Mouse (Mus musculus) C2C12 (cell line): ENCODE data around the gene Hnrnpl. TPM values are rescaled to one million over a fixed set of nuclear protein-coding genes. Genes with fewer than 3 reads are reported as not detected.

Experiments used
- H3K27me3 ChIP-seq: one replicate; pipeline ENCODE4 v1.6.1; 2011; ENCODE audit not compliant: control insufficient read depth, insufficient read depth, insufficient read length
- H3K36me3 ChIP-seq: one replicate; pipeline ENCODE4 v1.6.1; 2011; ENCODE audit not compliant: control insufficient read depth, insufficient read depth
- H3K4me3 ChIP-seq: one replicate; pipeline ENCODE4 v1.5.1; 2011; ENCODE audit warnings: mild to moderate bottlenecking, control low read depth; ENCODE audit not compliant: poor library complexity, insufficient read depth, severe bottlenecking
- H3K79me2 ChIP-seq: one replicate; pipeline ENCODE4 v1.6.1; 2011; ENCODE audit not compliant: control insufficient read depth, insufficient read depth
- H3K79me3 ChIP-seq: one replicate; pipeline ENCODE4 v1.6.1; 2011; ENCODE audit warnings: low read depth, control low read depth
- H3ac ChIP-seq: one replicate; pipeline ENCODE3; 2011; ENCODE audit warnings: low read depth; ENCODE audit not compliant: control insufficient read depth, insufficient read length
- CEBPB ChIP-seq: IDR thresholded peaks from one replicate; pipeline ENCODE4 v1.6.1; 2011; ENCODE audit warnings: low read depth, mild to moderate bottlenecking, control low read depth, moderate library complexity
- CTCF ChIP-seq: IDR thresholded peaks from one replicate; pipeline ENCODE4 v1.5.1; 2011; ENCODE audit not compliant: control insufficient read depth, insufficient read depth, insufficient read length
- FOSL1 ChIP-seq: IDR thresholded peaks from one replicate; pipeline ENCODE4 v1.8.0; 2011; ENCODE audit warnings: mild to moderate bottlenecking, low read length; ENCODE audit not compliant: poor library complexity, insufficient read depth, severe bottlenecking
- MAX ChIP-seq: IDR thresholded peaks from one replicate; pipeline ENCODE4 v1.6.1; 2011; ENCODE audit warnings: mild to moderate bottlenecking, control low read depth
- MYOD1 ChIP-seq: IDR thresholded peaks from one replicate; pipeline ENCODE4 v1.6.1; 2011; ENCODE audit warnings: low read depth; ENCODE audit not compliant: control insufficient read depth, insufficient read length
- MYOG ChIP-seq: IDR thresholded peaks from one replicate; pipeline ENCODE4 v1.6.1; 2011; ENCODE audit not compliant: control insufficient read depth, insufficient read length; ENCODE audit errors: extremely low read depth
- USF1 ChIP-seq: IDR thresholded peaks from one replicate; pipeline ENCODE4 v1.6.1; 2011; ENCODE audit warnings: low read depth, mild to moderate bottlenecking, control low read depth, moderate library complexity
- polyA plus RNA-seq: library from polyadenylated mRNA; unstranded; fragments of >200 nt; fragmentation: generic; extraction: Trizol; gene quantifications from one replicate; pipeline ENCODE4 v1.2.1, GENCODE M21; 2012; ENCODE audit warnings: missing spikeins

Gene Hnrnpl
- polyA plus RNA-seq, 1 experiment = 303 TPM

DNA sequence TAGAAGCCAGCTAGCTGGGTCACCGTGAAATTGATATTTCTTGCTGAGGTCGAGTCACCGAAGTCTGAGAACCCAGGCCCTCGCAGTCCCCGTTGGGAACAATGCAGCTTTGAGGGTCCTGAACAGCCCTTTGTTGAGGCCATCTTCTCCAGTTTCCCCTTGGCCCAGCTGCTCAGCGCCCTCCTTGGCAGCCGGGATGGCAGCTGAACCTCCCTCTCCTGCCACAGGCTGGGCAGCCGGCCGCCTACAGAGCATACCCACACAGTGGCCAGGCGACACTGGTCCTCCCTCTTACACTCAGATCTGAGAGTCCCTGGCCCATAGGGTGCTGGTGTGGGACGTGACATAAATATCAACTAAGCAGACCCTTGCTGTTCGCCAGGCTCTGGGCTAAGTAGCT lies 34.2 kb upstream of the Hnrnpl start:
- Histone ChIP-seq H3K79me3 (no peaks in the 10 kb centered on the region), H3K79me2 (no peaks in the 10 kb centered on the region), H3K4me3 (no peak overlapping the region), H3K27me3 (no peaks in the 10 kb centered on the region), H3K36me3 (no peaks in the 10 kb centered on the region), H3ac (no peak overlapping the region)
- no peak for TF ChIP-seq CTCF
- TF ChIP-seq MAX = no peak
- no peak for TF ChIP-seq MYOD1
- TF ChIP-seq CEBPB = no peak
- TF ChIP-seq FOSL1 = no peak
- TF ChIP-seq USF1 = no peak
- no peak for TF ChIP-seq MYOG

GRCm38 (mm10) chr7:28775129-28775528 lies 33.2 kb upstream of the Hnrnpl start:
- no peak overlapping the region for H3K4me3 ChIP-seq
- TF ChIP-seq MYOD1 (no peak), FOSL1 (no peak), CEBPB (no peak), USF1 (no peak), MAX (no peak), CTCF (no peak), MYOG (no peak)
- no peaks in the 10 kb centered on the region for H3K36me3 ChIP-seq
- no peaks in the 10 kb centered on the region for H3K79me2 ChIP-seq
- H3ac ChIP-seq = no peak overlapping the region
- no peaks in the 10 kb centered on the region for H3K27me3 ChIP-seq
- no peaks in the 10 kb centered on the region for H3K79me3 ChIP-seq

DNA sequence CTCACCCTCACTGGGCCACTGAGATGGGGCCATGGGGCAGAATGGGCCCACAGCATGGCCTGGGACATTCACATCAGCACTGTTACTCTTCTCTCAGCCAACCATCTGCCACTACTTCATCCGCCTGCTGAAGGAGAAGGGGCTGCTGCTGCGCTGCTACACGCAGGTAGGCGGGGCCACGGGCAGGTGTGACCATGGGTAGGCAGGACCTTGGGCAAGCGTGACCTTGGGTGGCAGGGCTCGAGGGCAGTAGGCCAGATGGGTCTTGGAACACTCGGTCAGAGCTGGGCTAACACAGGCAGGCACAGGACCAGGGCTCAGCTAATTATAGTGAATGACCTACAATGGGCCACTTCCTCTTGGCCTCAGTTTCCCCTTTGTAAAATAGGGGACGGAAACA lies 29.5 kb upstream of the Hnrnpl start:
- Histone ChIP-seq H3K36me3 (no peaks in the 10 kb centered on the region), H3K79me2 (no peaks in the 10 kb centered on the region), H3K79me3 (no peaks in the 10 kb centered on the region), H3K27me3 (no peaks in the 10 kb centered on the region), H3ac (no peak overlapping the region), H3K4me3 (no peak overlapping the region)
- TF ChIP-seq FOSL1 (no peak), MYOD1 (no peak), USF1 (no peak), MAX (no peak), CEBPB (no peak), MYOG (no peak), CTCF (no peak)

- H3K27me3 ChIP-seq = no peaks in the 10 kb centered on the region
- no peak overlapping the region for H3ac ChIP-seq
- H3K79me3 ChIP-seq = no peaks in the 10 kb centered on the region
- TF ChIP-seq MAX (no peak), USF1 (no peak), MYOD1 (no peak), CEBPB (no peak), FOSL1 (no peak), CTCF (peak; percentile 13), MYOG (no peak)
- no peaks in the 10 kb centered on the region for H3K79me2 ChIP-seq
- no peak overlapping the region for H3K4me3 ChIP-seq
- H3K36me3 ChIP-seq = no peaks in the 10 kb centered on the region
Observed at GRCm38 (mm10) chr7:28780067-28780658, 28.2 kb upstream of the Hnrnpl start.

DNA sequence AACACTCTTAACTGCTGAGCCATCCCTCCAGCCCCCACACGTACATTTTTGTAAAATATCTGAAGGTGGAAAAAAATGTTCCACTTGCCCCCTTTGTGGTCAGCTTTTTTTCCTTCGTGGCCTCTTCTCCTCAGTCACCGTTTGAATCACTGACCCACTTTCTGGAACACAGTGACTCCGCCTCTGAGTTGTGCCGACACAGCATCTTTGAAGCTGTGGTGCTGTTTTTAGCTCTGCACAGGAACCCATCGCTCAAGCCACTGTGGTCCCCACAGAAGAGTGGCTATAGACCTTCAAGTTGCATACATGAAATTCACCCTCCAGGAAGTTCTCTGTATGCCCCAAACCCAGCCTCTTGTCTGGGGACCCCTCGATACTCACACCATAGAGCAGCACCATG lies 27.5 kb upstream of the Hnrnpl start:
- no peak overlapping the region for H3ac ChIP-seq
- no peaks in the 10 kb centered on the region for H3K79me2 ChIP-seq
- H3K4me3 ChIP-seq = no peak overlapping the region
- H3K36me3 ChIP-seq = no peaks in the 10 kb centered on the region
- no peak for TF ChIP-seq MAX
- no peak for TF ChIP-seq USF1
- no peak for TF ChIP-seq CEBPB
- TF ChIP-seq MYOD1 = no peak
- no peak for TF ChIP-seq MYOG
- no peak for TF ChIP-seq CTCF
- no peak for TF ChIP-seq FOSL1
- no peaks in the 10 kb centered on the region for H3K27me3 ChIP-seq
- no peaks in the 10 kb centered on the region for H3K79me3 ChIP-seq

- Histone ChIP-seq H3K79me2 (no peaks in the 10 kb centered on the region), H3K79me3 (no peaks in the 10 kb centered on the region), H3K36me3 (no peaks in the 10 kb centered on the region), H3ac (no peak overlapping the region), H3K4me3 (no peak overlapping the region), H3K27me3 (no peaks in the 10 kb centered on the region)
- TF ChIP-seq CTCF (no peak), MYOD1 (no peak), FOSL1 (no peak), USF1 (no peak), CEBPB (no peak), MYOG (no peak), MAX (no peak)
Observed at GRCm38 (mm10) chr7:28781261-28781663, 27.1 kb upstream of the Hnrnpl start.
